Mouse (Mus musculus) MEL (cell line): ENCODE data around the gene Pum1. TPM values are rescaled to one million over a fixed set of nuclear protein-coding genes. Genes with fewer than 3 reads are reported as not detected.
"Not testable (repeated sequence)": the region's sequence is repeated elsewhere in the genome, so short reads cannot be mapped to it uniquely, and the experiment has no call there.

Experiments
- DNase-seq: peaks from one replicate; pipeline ENCODE4 v3.0.0; 2011; ENCODE audit warnings: low read depth, low spot score
- H3K27ac ChIP-seq: 2 replicates; pipeline ENCODE4 v1.5.1; 2012; ENCODE audit warnings: low read depth, mild to moderate bottlenecking, control low read depth, low read length, moderate library complexity; ENCODE audit not compliant: control insufficient read depth
- H3K27me3 ChIP-seq, 2 experiments: fragments of 150-350 bp in 1 of 2; sonication (generic) in 1 of 2; 2 replicates each; pipeline ENCODE4 v1.6.1; 2012; ENCODE audit warnings: low read length in 2 of 2, mild to moderate bottlenecking in 2 of 2, improper control_type of control experiment in 1 of 2, moderate library complexity in 1 of 2; ENCODE audit not compliant: insufficient read depth in 2 of 2, control insufficient read depth in 1 of 2
- H3K36me3 ChIP-seq, 2 experiments: 2 replicates each; pipeline ENCODE4 v1.6.1; 2012 to 2014; ENCODE audit warnings: low read length in 2 of 2, improper control_type of control experiment in 1 of 2, inconsistent platforms in 1 of 2, mild to moderate bottlenecking in 1 of 2; ENCODE audit not compliant: insufficient read depth in 2 of 2, control insufficient read depth in 1 of 2
- H3K4me1 ChIP-seq, 2 experiments: fragments of 150-350 bp in 1 of 2; sonication (generic) in 1 of 2; 2 replicates each; pipeline ENCODE4 v1.6.1; 2012; ENCODE audit warnings: low read length in 2 of 2, improper control_type of control experiment in 1 of 2, mild to moderate bottlenecking in 1 of 2; ENCODE audit not compliant: insufficient read depth in 2 of 2, control insufficient read depth in 1 of 2
- H3K4me3 ChIP-seq, 2 experiments: fragments of 150-350 bp in 1 of 2; sonication (generic) in 1 of 2; 2 replicates each; pipeline ENCODE4 v1.5.1; 2012; ENCODE audit warnings: low read depth in 2 of 2, low read length in 2 of 2, mild to moderate bottlenecking in 2 of 2, moderate library complexity in 2 of 2, control low read depth in 1 of 2, improper control_type of control experiment in 1 of 2; ENCODE audit not compliant: control insufficient read depth in 1 of 2, insufficient read depth in 1 of 2
- H3K79me2 ChIP-seq: 2 replicates; pipeline ENCODE4 v1.6.1; 2012; ENCODE audit warnings: mild to moderate bottlenecking, low read length, moderate library complexity; ENCODE audit not compliant: control insufficient read depth, poor library complexity, insufficient read depth
- H3K9ac ChIP-seq: 2 replicates; pipeline ENCODE4 v1.6.1; 2012; ENCODE audit warnings: low read depth, mild to moderate bottlenecking, control low read depth, low read length, moderate library complexity; ENCODE audit not compliant: control insufficient read depth, poor library complexity, severe bottlenecking
- H3K9me3 ChIP-seq: fragments of 150-350 bp; sonication (generic); replicated peaks from 2 replicates; pipeline ENCODE4 v1.6.1; 2012; ENCODE audit warnings: mild to moderate bottlenecking, low read length, improper control_type of control experiment, moderate library complexity; ENCODE audit not compliant: insufficient read depth
- CHD2 ChIP-seq: IDR thresholded peaks from 2 replicates; pipeline ENCODE4 v1.6.1; 2011; ENCODE audit warnings: low read length, improper control_type of control experiment
- CTCF ChIP-seq, 3 experiments: IDR thresholded peaks in 2 of 3; conservative IDR thresholded peaks in 1 of 3; 2 replicates each; pipeline ENCODE4 v1.5.1; 2011 to 2012; ENCODE audit warnings: low read length in 3 of 3, low read depth in 2 of 3, mild to moderate bottlenecking in 2 of 3, improper control_type of control experiment in 1 of 3, inconsistent platforms in 1 of 3, mixed read lengths in 1 of 3, moderate library complexity in 1 of 3; ENCODE audit not compliant: control insufficient read depth in 1 of 3, insufficient read depth in 1 of 3, poor library complexity in 1 of 3, severe bottlenecking in 1 of 3
- E2F4 ChIP-seq: IDR thresholded peaks from 2 replicates; pipeline ENCODE4 v1.6.1; 2011; ENCODE audit warnings: low read depth, low read length, improper control_type of control experiment, borderline replicate concordance
- ELF1 ChIP-seq: IDR thresholded peaks from 2 replicates; pipeline ENCODE4 v1.6.1; 2014; ENCODE audit warnings: low read depth, mild to moderate bottlenecking, inconsistent platforms, low read length, improper control_type of control experiment, moderate library complexity
- EP300 ChIP-seq, 2 experiments: IDR thresholded peaks; 2 replicates each; pipeline ENCODE4 v1.6.1; 2011; ENCODE audit warnings: improper control_type of control experiment in 2 of 2, low read length in 2 of 2, low read depth in 1 of 2, mild to moderate bottlenecking in 1 of 2
- GATA1 ChIP-seq: IDR thresholded peaks from 2 replicates; pipeline ENCODE4 v1.6.1; 2011; ENCODE audit warnings: low read depth, low read length, improper control_type of control experiment
- KAT2A ChIP-seq: conservative IDR thresholded peaks from 2 replicates; pipeline ENCODE4 v1.6.1; 2012; ENCODE audit warnings: low read depth, low read length, improper control_type of control experiment, inconsistent platforms
- MAFK ChIP-seq: IDR thresholded peaks from 2 replicates; pipeline ENCODE4 v1.6.1; 2011; ENCODE audit warnings: low read depth, mild to moderate bottlenecking, low read length, improper control_type of control experiment, borderline replicate concordance
- MAX ChIP-seq: IDR thresholded peaks from 2 replicates; pipeline ENCODE4 v1.6.1; 2011; ENCODE audit warnings: low read length, improper control_type of control experiment
- MYB ChIP-seq: IDR thresholded peaks from 2 replicates; pipeline ENCODE4 v1.6.1; 2011; ENCODE audit warnings: mild to moderate bottlenecking, low read depth, low read length, improper control_type of control experiment
- MYC ChIP-seq: IDR thresholded peaks from 2 replicates; pipeline ENCODE4 v1.6.1; 2011; ENCODE audit warnings: low read depth, mild to moderate bottlenecking, low read length, improper control_type of control experiment, moderate library complexity
- NRF1 ChIP-seq: IDR thresholded peaks from 2 replicates; pipeline ENCODE4 v1.6.1; 2014; ENCODE audit warnings: low read depth, mild to moderate bottlenecking, inconsistent platforms, low read length, improper control_type of control experiment, moderate library complexity; ENCODE audit not compliant: poor library complexity, insufficient read depth, severe bottlenecking
- POLR2AphosphoS2 ChIP-seq: IDR thresholded peaks from 2 replicates; pipeline ENCODE4 v1.6.1; 2011; ENCODE audit warnings: low read length, improper control_type of control experiment
- POLR2AphosphoS5 ChIP-seq: IDR thresholded peaks from 2 replicates; pipeline ENCODE4 v1.6.1; 2012; ENCODE audit warnings: low read depth, borderline replicate concordance, mild to moderate bottlenecking, inconsistent platforms, low read length, moderate library complexity, mixed read lengths
- RAD21 ChIP-seq: IDR thresholded peaks from 2 replicates; pipeline ENCODE4 v1.6.1; 2011; ENCODE audit warnings: mild to moderate bottlenecking, low read depth, low read length, improper control_type of control experiment
- SMC3 ChIP-seq: IDR thresholded peaks from 2 replicates; pipeline ENCODE4 v1.6.1; 2011; ENCODE audit warnings: low read depth, low read length, improper control_type of control experiment
- TAL1 ChIP-seq: IDR thresholded peaks from 2 replicates; pipeline ENCODE4 v1.6.1; 2012; ENCODE audit warnings: mild to moderate bottlenecking, inconsistent platforms, low read length, moderate library complexity, mixed read lengths
- TCF12 ChIP-seq: IDR thresholded peaks from 2 replicates; pipeline ENCODE4 v1.6.1; 2014; ENCODE audit warnings: low read depth, mild to moderate bottlenecking, inconsistent platforms, low read length, improper control_type of control experiment, moderate library complexity
- UBTF ChIP-seq: IDR thresholded peaks from 2 replicates; pipeline ENCODE4 v1.6.1; 2012; ENCODE audit warnings: low read depth, mild to moderate bottlenecking, inconsistent platforms, low read length, improper control_type of control experiment, moderate library complexity, borderline replicate concordance; ENCODE audit not compliant: insufficient read depth
- USF1 ChIP-seq: IDR thresholded peaks from 2 replicates; pipeline ENCODE4 v1.6.1; 2014; ENCODE audit warnings: low read depth, mild to moderate bottlenecking, inconsistent platforms, low read length, improper control_type of control experiment, moderate library complexity
- polyA plus RNA-seq, 2 experiments: library from polyadenylated mRNA; stranded (reverse) in 1 of 2; unstranded in 1 of 2; fragments of >175 nt in 1 of 2; fragments of >200 nt in 1 of 2; gene quantifications; 2 replicates each; pipeline versions ENCODE4 v1.2.1 to v1.2.4; 2012; ENCODE audit warnings: low replicate concordance in 2 of 2, low read depth in 1 of 2; ENCODE audit not compliant: insufficient read length in 2 of 2, insufficient read depth in 1 of 2, missing spikeins in 1 of 2
- total RNA-seq: library from RNA; depleted of rRNA; stranded (reverse); fragments of 300-350 nt; gene quantifications from 2 replicates; pipeline ENCODE4 v1.2.3, GENCODE M21; 2012

Pum1 gene
- total and polyA plus RNA-seq, 3 experiments, result 31.9 to 46.2 (median 36.1) TPM

DNA sequence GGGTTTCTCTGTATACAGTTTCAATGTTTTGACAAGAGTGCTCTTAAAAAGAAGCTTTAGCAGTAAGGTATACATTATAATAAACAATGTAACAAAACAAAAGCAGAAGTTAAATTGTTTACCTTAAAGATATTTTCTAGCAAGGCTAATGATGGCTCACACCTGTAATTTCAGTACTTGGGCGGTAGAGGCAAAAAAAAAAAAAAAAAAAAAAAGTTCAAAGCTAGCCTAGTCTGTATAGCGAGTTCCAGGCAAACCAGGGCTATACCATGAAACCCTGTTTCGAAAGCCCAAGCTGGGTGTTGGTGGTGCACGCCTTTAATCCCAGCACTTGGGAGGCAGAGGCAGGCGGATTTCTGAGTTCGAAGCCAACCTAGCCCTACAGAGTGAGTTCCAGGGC, 3.7 kb upstream of the Pum1 start:
- Histone ChIP-seq H3K36me3 (peaks cover 0 to 2% of the 10 kb centered on the region in 2 experiments; a peak in 1 of 4 replicates), H3K27ac (no peak overlapping the region), H3K9me3 (no peaks in the 10 kb centered on the region), H3K79me2 (peaks cover 13% of the 10 kb centered on the region), H3K4me3 (no peak overlapping the region), H3K27me3 (no peaks in the 10 kb centered on the region), H3K9ac (no peak overlapping the region), H3K4me1 (no peaks in the 10 kb centered on the region)
- DNase-seq, result no peak
- no peak for TF ChIP-seq USF1

DNA sequence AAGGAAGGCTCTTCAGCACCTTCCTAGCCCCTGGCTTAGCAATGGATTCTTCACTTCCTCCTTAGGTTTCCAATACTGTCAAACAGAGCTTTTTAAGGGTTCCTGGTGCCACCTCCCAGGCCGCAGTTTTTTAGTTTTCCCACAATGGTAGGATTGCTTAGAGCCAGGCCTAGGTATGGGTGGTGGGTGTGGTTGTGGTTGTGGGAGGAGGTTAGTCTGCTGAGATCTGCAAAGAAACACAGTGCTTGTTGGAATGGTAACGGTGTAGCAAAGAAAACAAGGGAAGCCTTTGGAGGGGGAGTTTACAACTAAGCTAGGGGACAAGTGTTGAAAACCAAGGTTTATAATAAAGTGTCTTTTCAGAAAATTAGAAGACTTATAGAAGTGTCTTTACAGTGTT, 3.0 kb upstream of the Pum1 start:
- DNase-seq, result no peak
- H3K36me3 ChIP-seq, result peaks cover 0 to 6% of the 10 kb centered on the region in 2 experiments; a peak in 2 of 4 replicates
- H3K4me3 ChIP-seq, result no peak overlapping the region
- TF ChIP-seq GATA1 (no peak), MYB (no peak), RAD21 (no peak), MAFK (no peak), POLR2AphosphoS5 (no peak), SMC3 (no peak), NRF1 (no peak), MYC (no peak), KAT2A (no peak), MAX (no peak), E2F4 (no peak), TCF12 (no peak), CHD2 (no peak)
- no peak overlapping the region for H3K9ac ChIP-seq
- H3K27ac ChIP-seq, result no peak overlapping the region
- H3K27me3 ChIP-seq, result no peaks in the 10 kb centered on the region
- no peaks in the 10 kb centered on the region for H3K4me1 ChIP-seq
- peaks cover 17% of the 10 kb centered on the region for H3K79me2 ChIP-seq
- no peaks in the 10 kb centered on the region for H3K9me3 ChIP-seq

DNA sequence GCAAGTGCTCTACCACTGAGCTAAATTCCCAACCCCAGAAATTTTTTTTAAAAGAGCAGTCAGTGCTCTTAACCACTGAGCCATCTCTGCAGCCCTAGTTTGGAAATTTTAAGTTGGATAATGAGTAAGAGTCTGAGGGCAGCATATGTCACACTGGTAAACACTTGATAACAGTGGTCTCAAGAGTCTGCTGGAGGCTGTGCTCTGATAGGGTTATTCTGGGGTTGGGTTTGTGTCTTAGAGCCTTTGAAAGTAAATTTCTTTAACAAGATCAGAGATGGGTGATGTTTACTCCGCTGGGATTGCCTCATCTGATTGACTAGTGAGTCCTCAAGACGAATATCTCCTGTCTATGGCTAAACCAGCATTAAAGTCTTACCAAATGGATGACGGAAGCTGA, 2.0 kb upstream of the Pum1 start:
- peaks cover 27% of the 10 kb centered on the region for H3K79me2 ChIP-seq
- peaks cover 0 to 15% of the 10 kb centered on the region in 2 experiments; a peak in 2 of 4 replicates for H3K36me3 ChIP-seq
- H3K9me3 ChIP-seq, result no peaks in the 10 kb centered on the region
- no peaks in the 10 kb centered on the region for H3K27me3 ChIP-seq
- H3K4me1 ChIP-seq, result peaks cover 0 to 3% of the 10 kb centered on the region in 2 experiments; a peak in 2 of 4 replicates
- peak; percentile 52 for DNase-seq
- no peak overlapping the region for H3K4me3 ChIP-seq
- H3K27ac ChIP-seq, result no peak overlapping the region
- TF ChIP-seq UBTF (no peak), EP300 (IDR thresholded peaks at IDR 0.05; ENCODE audit: low read depth in 1 of 2, low read length in 2 of 2) (peak in 1 of 2 experiments; percentile 28; a peak in 1 of 4 replicates), MAFK (no peak), CTCF (IDR thresholded peaks at IDR 0.05 in 2 of 3, conservative IDR thresholded peaks at IDR 0.05 in 1 of 3; ENCODE audit: control insufficient read depth in 1 of 3, insufficient read depth in 1 of 3, low read depth in 2 of 3, low read length in 3 of 3, poor library complexity in 1 of 3, severe bottlenecking in 1 of 3) (no peak), POLR2AphosphoS2 (no peak), TAL1 (peak; percentile 46; the same call in 1 of the 2 replicates), GATA1 (no peak), ELF1 (no peak)
- TF ChIP-seq, all 39 proteins: peak for 2
- no peak overlapping the region for H3K9ac ChIP-seq

DNA sequence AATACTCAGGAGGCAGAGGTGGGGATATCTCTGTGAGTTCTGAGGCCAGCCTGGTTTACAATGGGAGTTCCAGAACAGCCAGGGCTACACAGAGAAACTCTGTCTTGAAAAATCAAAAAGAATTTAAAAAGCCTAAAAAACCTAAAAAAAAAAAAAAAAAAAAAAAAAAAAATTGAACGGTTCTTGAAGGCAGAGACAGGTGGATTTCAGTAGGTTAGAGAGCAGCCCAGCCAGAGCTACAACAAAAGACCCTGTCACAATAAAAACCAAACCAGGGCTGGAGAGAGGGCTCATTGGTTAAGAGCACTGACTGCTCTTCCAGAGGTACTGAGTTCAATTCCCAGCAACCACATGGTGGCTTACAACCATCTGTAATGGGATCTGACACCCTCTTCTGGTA, 816 bp upstream of the Pum1 start:
- Histone ChIP-seq H3K4me3 (peak overlapping the region in 1 of 2 experiments; percentile 93; a peak in 2 of 4 replicates), H3K36me3 (peaks cover 0 to 22% of the 10 kb centered on the region in 2 experiments; a peak in 3 of 4 replicates), H3K79me2 (peaks cover 37% of the 10 kb centered on the region), H3K9ac (peak overlapping the region; percentile 64; the same call in 1 of the 2 replicates)
- not testable (repeated sequence) for H3K27ac ChIP-seq, DNase-seq, H3K27me3 ChIP-seq, H3K9me3 ChIP-seq, H3K4me1 ChIP-seq
